Mouse (Mus musculus): Measurements from ENCODE around the gene Hist1h3d.

- TF ChIP-seq GATA1 (IDR thresholded peaks at IDR 0.05; ENCODE audit: borderline replicate concordance, low read length) (no peak), FLI1 (IDR thresholded peaks at IDR 0.05; ENCODE audit: low read length) (no peak)
These were observed 38.4 kb upstream of the Hist1h3d start for GRCm38 (mm10) chr13:23537006-23537710.
